Mouse (Mus musculus) midbrain, postnatal 0 days (tissue): ENCODE data around the gene Urb2. TPM values are rescaled to one million over a fixed set of nuclear protein-coding genes. Genes with fewer than 3 reads are reported as not detected.
A peak's percentile ranks its signal among the peaks of the same experiment; 100 is the strongest.

Source experiments
- ATAC-seq: fragments of 200-750 bp; cut with Nextera tagmentation; 2 replicates; pipeline ENCODE4 v1.8.0; 2017; ENCODE audit warnings: moderate number of reproducible peaks, mild to moderate bottlenecking, moderate TSS enrichment, moderate library complexity; ENCODE audit not compliant: low FRiP score
- DNase-seq: peaks from one replicate; pipeline ENCODE4 v3.0.0-alpha.2; 2015; ENCODE audit warnings: low spot score
- H3K27ac ChIP-seq: fragments of 300-500 bp; sonication (generic); 2 replicates; pipeline ENCODE4 v1.5.1; 2014; ENCODE audit warnings: low read depth, mild to moderate bottlenecking, low read length, mixed read lengths
- H3K27me3 ChIP-seq: fragments of 300-500 bp; sonication (generic); 2 replicates; pipeline ENCODE4 v1.6.1; 2014; ENCODE audit warnings: low read length, control low read depth, mixed read lengths; ENCODE audit not compliant: insufficient read depth
- H3K36me3 ChIP-seq: fragments of 300-500 bp; sonication (generic); 2 replicates; pipeline ENCODE4 v1.6.1; 2014; ENCODE audit warnings: low read length, control low read depth, mixed read lengths; ENCODE audit not compliant: insufficient read depth
- H3K4me1 ChIP-seq: fragments of 300-500 bp; sonication (generic); 2 replicates; pipeline ENCODE4 v1.6.1; 2014; ENCODE audit warnings: mild to moderate bottlenecking, control low read depth, antibody characterized with exemption, low read length, mixed read lengths; ENCODE audit not compliant: insufficient read depth
- H3K4me2 ChIP-seq: fragments of 300-500 bp; sonication (generic); 2 replicates; pipeline ENCODE4 v1.6.1; 2014; ENCODE audit warnings: low read depth, mild to moderate bottlenecking, low read length, mixed read lengths; ENCODE audit not compliant: poor library complexity, severe bottlenecking
- H3K4me3 ChIP-seq: fragments of 300-500 bp; sonication (generic); 2 replicates; pipeline ENCODE4 v1.5.1; 2014; ENCODE audit warnings: low read depth, mild to moderate bottlenecking, low read length, moderate library complexity
- H3K9ac ChIP-seq: fragments of 300-500 bp; sonication (generic); replicated peaks from 2 replicates; pipeline ENCODE4 v1.6.1; 2014; ENCODE audit warnings: mild to moderate bottlenecking, low read length, moderate library complexity, mixed read lengths; ENCODE audit not compliant: poor library complexity, severe bottlenecking
- H3K9me3 ChIP-seq: fragments of 300-500 bp; sonication (generic); 2 replicates; pipeline ENCODE4 v1.6.1; 2016; ENCODE audit warnings: low read length, control low read depth
- CTCF ChIP-seq: IDR thresholded peaks from 2 replicates; pipeline ENCODE4 v1.5.1; 2016; ENCODE audit warnings: antibody characterized with exemption, mild to moderate bottlenecking
- WGBS: fragments of 180-500 bp; shearing (Covaris S2); extraction: QIAGEN DNeasy Blood & Tissue Kit; methylation state at CpG from one replicate; pipeline ENCODE4 v1.1.7; 2014; 5-methylcytosine and 5-hydroxymethylcytosine counted together
- polyA plus RNA-seq: library from polyadenylated mRNA; unstranded; fragments of >200 nt; fragmentation: Nextera tagmentation; extraction: Ambion mirVana; gene quantifications from 2 replicates; pipeline ENCODE4 v1.2.1, GENCODE M21; 2015
- total RNA-seq: library from RNA; depleted of rRNA; stranded (reverse); fragments of >200 nt; gene quantifications from 2 replicates; pipeline ENCODE4 v1.2.3, GENCODE M21; 2014

Gene Urb2
- total and polyA plus RNA-seq, 2 experiments from 2014 or later: 1.5 to 13.2 TPM

DNA sequence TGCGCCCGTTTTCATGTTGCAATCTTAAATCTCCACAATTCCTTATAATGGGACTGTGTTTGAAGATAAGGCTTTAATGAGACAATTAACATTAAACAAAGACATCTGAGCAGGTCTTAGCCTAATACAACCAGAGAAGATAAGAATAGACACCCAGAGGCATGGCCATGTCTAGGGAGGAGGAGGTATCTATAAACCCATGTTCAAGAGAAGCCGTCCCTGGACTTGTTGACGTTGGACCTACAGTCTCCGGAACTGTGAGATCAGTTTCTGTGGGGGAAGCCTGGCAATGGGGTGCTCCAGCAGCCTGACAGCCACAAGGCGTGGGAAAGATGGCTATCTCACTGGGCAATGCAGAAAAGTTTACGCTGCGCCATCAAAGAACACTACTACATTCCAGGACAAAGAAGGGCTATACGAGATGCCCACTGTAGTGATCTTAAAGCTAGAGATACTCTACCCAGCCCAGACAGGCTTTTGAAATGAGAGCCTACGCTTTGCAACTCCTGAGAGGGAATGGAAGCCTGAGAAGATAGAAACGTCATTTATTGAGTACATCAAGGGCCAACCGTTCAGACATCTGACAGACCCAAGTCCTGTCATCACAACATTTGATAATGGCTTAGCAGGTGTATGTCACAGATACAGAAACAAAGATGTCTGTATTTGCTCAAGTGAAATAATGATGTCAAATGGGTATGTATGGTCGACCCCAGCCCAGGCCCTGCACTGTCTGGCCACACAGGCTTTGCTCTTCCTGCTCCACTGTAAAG lies 30.8 kb upstream of the Urb2 start:
- Histone ChIP-seq H3K36me3 (peaks cover 3% of the 10 kb centered on the region; the same call in 1 of the 2 replicates), H3K27me3 (no peaks in the 10 kb centered on the region), H3K4me3 (no peak overlapping the region), H3K9me3 (no peaks in the 10 kb centered on the region), H3K4me1 (no peaks in the 10 kb centered on the region), H3K4me2 (no peak overlapping the region), H3K9ac (no peak overlapping the region), H3K27ac (no peak overlapping the region)
- DNase-seq (no peak), ATAC-seq (no peak)
- no peak for TF ChIP-seq CTCF
- WGBS: 90% methylated on average over 13 of the region's 13 CpGs

DNA sequence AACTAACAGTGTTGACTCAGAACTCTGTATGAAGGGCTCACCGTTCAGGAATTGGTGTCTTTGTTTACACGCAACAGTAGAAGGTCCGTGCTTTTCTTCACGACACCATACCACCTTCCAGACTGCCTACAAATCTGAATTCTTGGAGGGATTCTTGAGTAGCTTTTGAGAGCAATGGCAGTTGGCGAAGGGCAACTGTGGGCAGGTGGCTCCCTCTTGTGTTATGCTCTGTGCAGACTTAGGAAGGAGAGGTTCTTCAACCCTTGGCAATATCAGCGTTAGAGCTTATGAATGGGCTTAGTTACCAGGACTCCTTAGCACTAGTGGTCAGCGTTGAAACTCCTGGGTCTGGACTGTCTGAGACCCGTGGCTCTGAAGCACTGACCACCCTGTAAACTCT lies 28.7 kb upstream of the Urb2 start:
- Histone ChIP-seq H3K9ac (no peak overlapping the region), H3K4me2 (no peak overlapping the region), H3K36me3 (peaks cover 12% of the 10 kb centered on the region), H3K27ac (no peak overlapping the region), H3K27me3 (no peaks in the 10 kb centered on the region), H3K4me3 (no peak overlapping the region), H3K9me3 (no peaks in the 10 kb centered on the region), H3K4me1 (no peaks in the 10 kb centered on the region)
- peak; percentile 48 for TF ChIP-seq CTCF
- DNase-seq (no peak), ATAC-seq (no peak)
- 80% methylated on average over 8 of the region's 8 CpGs for WGBS

DNA sequence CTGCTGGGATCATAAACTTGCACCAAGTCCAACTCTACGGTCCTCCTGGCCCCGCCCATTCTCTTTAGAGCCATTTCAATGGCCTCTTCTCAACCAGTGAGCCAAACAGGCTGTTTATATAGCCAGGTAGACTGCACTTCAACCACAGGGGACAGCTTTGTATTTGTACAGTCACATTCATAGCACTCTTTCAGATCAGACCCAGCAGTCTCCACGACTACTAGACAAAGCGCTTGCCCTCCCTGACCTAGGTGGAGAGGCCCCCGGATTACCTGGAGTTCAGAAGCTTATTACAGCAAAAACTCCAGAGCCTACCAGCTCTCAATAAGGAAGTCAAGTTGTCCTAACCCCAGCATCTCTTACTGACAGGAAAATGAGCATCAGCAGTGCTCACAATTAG lies 27.7 kb upstream of the Urb2 start:
- Histone ChIP-seq H3K4me2 (no peak overlapping the region), H3K4me3 (no peak overlapping the region), H3K4me1 (no peaks in the 10 kb centered on the region), H3K9ac (no peak overlapping the region), H3K27ac (no peak overlapping the region), H3K9me3 (no peaks in the 10 kb centered on the region), H3K36me3 (peaks cover 12% of the 10 kb centered on the region), H3K27me3 (no peaks in the 10 kb centered on the region)
- no peak for ATAC-seq
- DNase-seq: no peak
- WGBS: 95% methylated on average over 5 of the region's 5 CpGs
- no peak for TF ChIP-seq CTCF

DNA sequence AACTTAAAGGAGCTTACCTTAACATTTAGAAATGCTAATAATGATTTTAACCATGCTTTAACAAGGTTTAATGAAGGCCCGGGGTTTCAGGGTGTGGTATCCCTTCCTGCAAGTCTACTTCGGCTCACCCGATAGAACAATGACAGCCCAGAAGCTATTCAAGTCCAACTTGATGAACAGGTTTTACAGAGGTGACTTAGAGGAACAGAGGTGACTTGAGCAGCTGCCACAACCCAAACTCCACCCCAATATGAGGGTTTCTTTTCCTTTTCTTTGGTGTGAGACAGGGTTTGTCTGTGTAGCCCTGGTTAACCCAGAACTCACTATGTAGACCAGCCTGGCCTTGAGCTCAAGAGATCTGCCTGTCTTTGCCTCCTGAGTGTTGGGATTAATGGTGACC lies 27.3 kb upstream of the Urb2 start:
- no peak overlapping the region for H3K27ac ChIP-seq
- H3K4me2 ChIP-seq: no peak overlapping the region
- no peak overlapping the region for H3K9ac ChIP-seq
- no peaks in the 10 kb centered on the region for H3K27me3 ChIP-seq
- WGBS: 98% methylated on average over 3 of the region's 3 CpGs
- no peak overlapping the region for H3K4me3 ChIP-seq
- no peaks in the 10 kb centered on the region for H3K9me3 ChIP-seq
- DNase-seq: no peak
- TF ChIP-seq CTCF: no peak
- peaks cover 12% of the 10 kb centered on the region for H3K36me3 ChIP-seq
- no peak for ATAC-seq
- no peaks in the 10 kb centered on the region for H3K4me1 ChIP-seq

DNA sequence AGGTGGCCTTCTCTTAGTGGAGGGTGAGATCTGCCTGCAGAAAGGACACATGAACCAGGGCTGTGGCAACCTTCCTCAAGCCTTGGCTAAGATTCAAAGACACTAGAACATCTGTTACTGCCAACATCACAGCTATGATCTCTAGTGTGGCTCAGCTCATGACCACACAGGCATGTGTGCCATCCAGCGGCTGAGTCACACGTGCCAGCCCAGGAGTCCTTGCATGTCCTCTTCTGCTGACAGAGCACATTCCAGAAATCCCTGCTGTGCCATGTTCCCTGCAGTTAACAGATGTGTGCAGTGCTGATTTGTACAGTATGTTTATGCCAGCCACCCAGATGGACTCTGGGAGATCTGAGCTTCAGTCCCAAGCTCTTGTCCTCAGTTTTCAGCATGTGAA lies 21.7 kb upstream of the Urb2 start:
- ATAC-seq: no peak
- Histone ChIP-seq H3K27ac (no peak overlapping the region), H3K4me3 (no peak overlapping the region), H3K4me2 (no peak overlapping the region), H3K9me3 (no peaks in the 10 kb centered on the region), H3K36me3 (peaks cover 38% of the 10 kb centered on the region), H3K4me1 (no peaks in the 10 kb centered on the region), H3K27me3 (no peaks in the 10 kb centered on the region), H3K9ac (no peak overlapping the region)
- WGBS: 80% methylated on average over 2 of the region's 2 CpGs
- no peak for DNase-seq
- no peak for TF ChIP-seq CTCF

DNA sequence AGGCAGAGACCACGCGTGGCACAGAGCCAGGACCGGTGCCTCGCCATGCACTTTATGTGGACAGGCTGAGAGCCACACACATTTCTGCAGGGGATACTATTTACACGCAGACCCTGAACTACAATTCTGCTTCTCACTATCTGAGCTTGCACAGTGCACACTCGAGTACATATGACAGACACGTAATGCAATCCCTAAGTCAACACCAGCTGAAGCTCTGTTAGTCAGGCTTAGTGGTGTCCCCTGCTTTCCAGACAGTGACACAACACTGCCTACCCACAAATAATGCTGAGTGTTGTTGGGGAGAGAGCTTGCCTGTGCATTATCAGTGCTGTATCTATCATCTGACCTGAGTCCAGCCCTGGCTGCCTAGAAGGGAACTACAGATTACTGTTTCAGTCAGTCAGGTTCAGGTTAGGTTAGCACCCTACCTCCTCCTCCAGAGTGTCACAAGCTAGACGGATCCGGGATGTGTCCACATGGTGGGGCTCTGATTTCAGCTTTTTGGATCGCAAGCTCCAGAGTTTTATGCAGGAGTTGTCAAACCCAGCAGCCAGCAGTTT lies 18.7 kb upstream of the Urb2 start:
- WGBS: 93% methylated on average over 10 of the region's 10 CpGs
- no peak overlapping the region for H3K4me2 ChIP-seq
- H3K27me3 ChIP-seq: no peaks in the 10 kb centered on the region
- DNase-seq (no peak), ATAC-seq (no peak)
- TF ChIP-seq CTCF: no peak
- no peak overlapping the region for H3K9ac ChIP-seq
- H3K9me3 ChIP-seq: no peaks in the 10 kb centered on the region
- H3K36me3 ChIP-seq: peaks cover 40% of the 10 kb centered on the region
- no peak overlapping the region for H3K27ac ChIP-seq
- H3K4me1 ChIP-seq: no peaks in the 10 kb centered on the region
- H3K4me3 ChIP-seq: no peak overlapping the region
